Mouse (Mus musculus) myocyte (in vitro differentiated cells): ENCODE measurements around the gene Gatad2a. TPM values are rescaled to one million over a fixed set of nuclear protein-coding genes. Genes with fewer than 3 reads are reported as not detected.

Experiments
- H3K27me3 ChIP-seq: one replicate; pipeline ENCODE4 v1.6.1; 2011; ENCODE audit not compliant: control insufficient read depth, insufficient read depth, insufficient read length
- H3K36me3 ChIP-seq: one replicate; pipeline ENCODE4 v1.6.1; 2011; ENCODE audit not compliant: control insufficient read depth, insufficient read depth
- H3K4me2 ChIP-seq: one replicate; pipeline ENCODE4 v1.6.1; 2011; ENCODE audit warnings: low read depth, control low read depth
- H3K4me3 ChIP-seq: one replicate; pipeline ENCODE4 v1.5.1; 2011; ENCODE audit warnings: mild to moderate bottlenecking, control low read depth, moderate library complexity
- H3K79me2 ChIP-seq: one replicate; pipeline ENCODE4 v1.6.1; 2011; ENCODE audit not compliant: control insufficient read depth, insufficient read depth
- H3ac ChIP-seq: one replicate; pipeline ENCODE4 v1.6.1; 2011; ENCODE audit not compliant: control insufficient read depth, insufficient read length
- CEBPB ChIP-seq: IDR thresholded peaks from 2 replicates; pipeline ENCODE4 v1.6.1; 2011; ENCODE audit warnings: mild to moderate bottlenecking, moderate library complexity; ENCODE audit not compliant: poor library complexity, insufficient read depth, severe bottlenecking
- E2F4 ChIP-seq: IDR thresholded peaks from one replicate; pipeline ENCODE4 v1.6.1; 2011; ENCODE audit warnings: mild to moderate bottlenecking, control low read depth, moderate library complexity; ENCODE audit not compliant: insufficient read depth
- MAX ChIP-seq: IDR thresholded peaks from one replicate; pipeline ENCODE4 v1.6.1; 2011; ENCODE audit warnings: low read depth, mild to moderate bottlenecking, control low read depth
- MYOD1 ChIP-seq, 3 experiments: IDR thresholded peaks; one replicate each; pipeline ENCODE4 v1.6.1; 2011; ENCODE audit warnings: control low read depth in 2 of 3, low read depth in 2 of 3, mild to moderate bottlenecking in 2 of 3, moderate library complexity in 1 of 3; ENCODE audit not compliant: insufficient read length in 2 of 3, control insufficient read depth in 1 of 3
- MYOG ChIP-seq, 3 experiments: IDR thresholded peaks; one replicate each; pipeline ENCODE4 v1.6.1; 2011; ENCODE audit warnings: control low read depth in 2 of 3, low read depth in 2 of 3, mild to moderate bottlenecking in 2 of 3; ENCODE audit not compliant: insufficient read length in 2 of 3, control insufficient read depth in 1 of 3, insufficient read depth in 1 of 3
- POLR2A ChIP-seq: IDR thresholded peaks from one replicate; pipeline ENCODE4 v1.6.1; 2011; ENCODE audit warnings: low read depth, mild to moderate bottlenecking, control low read depth, moderate library complexity; ENCODE audit not compliant: insufficient read length
- POLR2AphosphoS2 ChIP-seq: IDR thresholded peaks from one replicate; pipeline ENCODE4 v1.6.1; 2011; ENCODE audit warnings: low read depth, control low read depth; ENCODE audit not compliant: insufficient read length
- REST ChIP-seq: IDR thresholded peaks from one replicate; pipeline ENCODE4 v1.6.1; 2011; ENCODE audit warnings: mild to moderate bottlenecking, control low read depth, moderate library complexity; ENCODE audit not compliant: insufficient read depth, insufficient read length
- SRF ChIP-seq: IDR thresholded peaks from one replicate; pipeline ENCODE4 v1.6.1; 2011; ENCODE audit warnings: low read depth; ENCODE audit not compliant: control insufficient read depth, insufficient read length
- TCF12 ChIP-seq: IDR thresholded peaks from one replicate; pipeline ENCODE4 v1.6.1; 2011; ENCODE audit warnings: mild to moderate bottlenecking, control low read depth; ENCODE audit not compliant: poor library complexity, insufficient read depth, severe bottlenecking
- TCF3 ChIP-seq: IDR thresholded peaks from one replicate; pipeline ENCODE4 v1.6.1; 2011; ENCODE audit warnings: low read depth, control low read depth; ENCODE audit not compliant: insufficient read length
- USF1 ChIP-seq: IDR thresholded peaks from one replicate; pipeline ENCODE4 v1.6.1; 2011; ENCODE audit warnings: low read depth, mild to moderate bottlenecking, control low read depth, moderate library complexity
- polyA plus RNA-seq: library from polyadenylated mRNA; unstranded; fragments of >200 nt; fragmentation: generic; extraction: Trizol; gene quantifications from one replicate; pipeline ENCODE4 v1.2.1, GENCODE M21; 2012; ENCODE audit warnings: missing spikeins

Gatad2a gene
- polyA plus RNA-seq, 1 experiment: 46.7 TPM

GRCm38 (mm10) chr8:69918506-69918905, 77.7 kb downstream of the Gatad2a start:
- no peak overlapping the region for H3K4me3 ChIP-seq
- no peaks in the 10 kb centered on the region for H3K27me3 ChIP-seq
- no peak overlapping the region for H3ac ChIP-seq
- peaks cover 31% of the 10 kb centered on the region for H3K79me2 ChIP-seq
- H3K36me3 ChIP-seq: peaks cover 18% of the 10 kb centered on the region
- H3K4me2 ChIP-seq: no peak overlapping the region
- TF ChIP-seq REST: no peak

GRCm38 (mm10) chr8:69915748-69916147, 80.4 kb downstream of the Gatad2a start:
- TF ChIP-seq SRF (no peak), CEBPB (no peak), TCF3 (no peak), E2F4 (no peak), TCF12 (no peak), POLR2A (no peak), MYOG (IDR thresholded peaks at IDR 0.05; ENCODE audit: control insufficient read depth in 1 of 3, insufficient read depth in 1 of 3, insufficient read length in 2 of 3, low read depth in 2 of 3) (no peak), REST (no peak), USF1 (no peak), MYOD1 (IDR thresholded peaks at IDR 0.05; ENCODE audit: control insufficient read depth in 1 of 3, insufficient read length in 2 of 3, low read depth in 2 of 3) (no peak), POLR2AphosphoS2 (no peak), MAX (no peak)
- Histone ChIP-seq H3ac (no peak overlapping the region), H3K27me3 (no peaks in the 10 kb centered on the region), H3K79me2 (peaks cover 14% of the 10 kb centered on the region), H3K4me3 (no peak overlapping the region), H3K36me3 (peaks cover 26% of the 10 kb centered on the region), H3K4me2 (no peak overlapping the region)

GRCm38 (mm10) chr8:69914526-69914925, 81.7 kb downstream of the Gatad2a start:
- peaks cover 33% of the 10 kb centered on the region for H3K36me3 ChIP-seq
- H3ac ChIP-seq: no peak overlapping the region
- peaks cover 11% of the 10 kb centered on the region for H3K79me2 ChIP-seq
- H3K4me2 ChIP-seq: no peak overlapping the region
- TF ChIP-seq POLR2AphosphoS2: no peak
- peak in 2 of 3 experiments; percentile 35 to 86 for TF ChIP-seq MYOG (IDR thresholded peaks at IDR 0.05; ENCODE audit: control insufficient read depth in 1 of 3, insufficient read depth in 1 of 3, insufficient read length in 2 of 3, low read depth in 2 of 3)
- TF ChIP-seq USF1: no peak
- TF ChIP-seq TCF12: no peak
- TF ChIP-seq MYOD1 (IDR thresholded peaks at IDR 0.05; ENCODE audit: control insufficient read depth in 1 of 3, insufficient read length in 2 of 3, low read depth in 2 of 3): peak in 1 of 3 experiments; percentile 61
- H3K27me3 ChIP-seq: no peaks in the 10 kb centered on the region
- no peak overlapping the region for H3K4me3 ChIP-seq

GRCm38 (mm10) chr8:69912478-69913074, 83.6 kb downstream of the Gatad2a start:
- Histone ChIP-seq H3K4me3 (no peak overlapping the region), H3K4me2 (no peak overlapping the region), H3K79me2 (no peaks in the 10 kb centered on the region), H3K27me3 (no peaks in the 10 kb centered on the region), H3ac (no peak overlapping the region), H3K36me3 (peaks cover 36% of the 10 kb centered on the region)
- TF ChIP-seq SRF (no peak), POLR2A (no peak), MYOD1 (IDR thresholded peaks at IDR 0.05; ENCODE audit: control insufficient read depth in 1 of 3, insufficient read length in 2 of 3, low read depth in 2 of 3) (no peak), REST (no peak), POLR2AphosphoS2 (no peak)

- H3K4me2 ChIP-seq: no peak overlapping the region
- no peak overlapping the region for H3K4me3 ChIP-seq
- H3ac ChIP-seq: no peak overlapping the region
- TF ChIP-seq REST: no peak
- no peak for TF ChIP-seq MYOG (IDR thresholded peaks at IDR 0.05; ENCODE audit: control insufficient read depth in 1 of 3, insufficient read depth in 1 of 3, insufficient read length in 2 of 3, low read depth in 2 of 3)
- no peak for TF ChIP-seq POLR2AphosphoS2
- TF ChIP-seq SRF: no peak
- no peak for TF ChIP-seq MYOD1 (IDR thresholded peaks at IDR 0.05; ENCODE audit: control insufficient read depth in 1 of 3, insufficient read length in 2 of 3, low read depth in 2 of 3)
- no peak for TF ChIP-seq TCF12
- TF ChIP-seq USF1: no peak
- TF ChIP-seq TCF3: no peak
- TF ChIP-seq POLR2A: no peak
- TF ChIP-seq CEBPB: no peak
- TF ChIP-seq E2F4: no peak
- no peak for TF ChIP-seq MAX
- peaks cover 29% of the 10 kb centered on the region for H3K36me3 ChIP-seq
- no peaks in the 10 kb centered on the region for H3K79me2 ChIP-seq
- H3K27me3 ChIP-seq: no peaks in the 10 kb centered on the region
Observed at GRCm38 (mm10) chr8:69911917-69912316, 84.3 kb downstream of the Gatad2a start.
